Mouse (Mus musculus): ENCODE data around the gene Ston1. TPM values are rescaled to one million over a fixed set of nuclear protein-coding genes. Genes with fewer than 3 reads are reported as not detected.

Ston1 gene
- polyA plus RNA-seq, 2 experiments: 11.3 to 34.8 TPM

- no peak for TF ChIP-seq POLR2A (IDR thresholded peaks at IDR 0.05; ENCODE audit: borderline replicate concordance, extremely low read depth, insufficient read depth, insufficient read length)
- H3K4me3 ChIP-seq (replicated peaks; ENCODE audit: low read length): no peak overlapping the region
- H3K9ac ChIP-seq (ENCODE audit: low read depth, low read length, severe bottlenecking): no peak overlapping the region
- H3K27ac ChIP-seq (replicated peaks; ENCODE audit: low read depth, low read length): no peak overlapping the region
- DNase-seq (ENCODE audit: low spot score): no peak
- 66% methylated on average over 2 of the region's 2 CpGs for WGBS
- H3K27me3 ChIP-seq (ENCODE audit: control insufficient read depth, insufficient read depth, low read length): no peaks in the 10 kb centered on the region
- no peaks in the 10 kb centered on the region for H3K9me3 ChIP-seq (ENCODE audit: control insufficient read depth, low read length)
- ATAC-seq (ENCODE audit: low FRiP score, low read depth): no peak
- H3K4me1 ChIP-seq (ENCODE audit: control insufficient read depth, insufficient read depth, low read length): peaks cover 6% of the 10 kb centered on the region
- H3K36me3 ChIP-seq (ENCODE audit: control insufficient read depth, insufficient read depth, low read length): peaks cover 5% of the 10 kb centered on the region
- H3K4me2 ChIP-seq (replicated peaks; ENCODE audit: low read depth, low read length, severe bottlenecking): no peak overlapping the region
Measured at GRCm38 (mm10) chr17:88606056-88606455, 8.6 kb downstream of the Ston1 start.

- no peak for DNase-seq (ENCODE audit: low spot score)
- Histone ChIP-seq H3K4me3 (replicated peaks; ENCODE audit: low read length) (no peak overlapping the region), H3K4me2 (replicated peaks; ENCODE audit: low read depth, low read length, severe bottlenecking) (no peak overlapping the region), H3K9ac (ENCODE audit: low read depth, low read length, severe bottlenecking) (no peak overlapping the region), H3K27me3 (ENCODE audit: control insufficient read depth, insufficient read depth, low read length) (no peaks in the 10 kb centered on the region), H3K9me3 (ENCODE audit: control insufficient read depth, low read length) (no peaks in the 10 kb centered on the region), H3K27ac (replicated peaks; ENCODE audit: low read depth, low read length) (no peak overlapping the region), H3K4me1 (ENCODE audit: control insufficient read depth, insufficient read depth, low read length) (peaks cover 12% of the 10 kb centered on the region), H3K36me3 (ENCODE audit: control insufficient read depth, insufficient read depth, low read length) (no peaks in the 10 kb centered on the region)
- 84% methylated on average over 15 of the region's 15 CpGs for WGBS
- no peak for ATAC-seq (ENCODE audit: low FRiP score, low read depth)
- no peak for TF ChIP-seq POLR2A (IDR thresholded peaks at IDR 0.05; ENCODE audit: borderline replicate concordance, extremely low read depth, insufficient read depth, insufficient read length)
Measured at GRCm38 (mm10) chr17:88609361-88609760, 11.9 kb downstream of the Ston1 start.

GRCm38 (mm10) chr17:88611057-88611456 lies 13.6 kb downstream of the Ston1 start:
- Histone ChIP-seq H3K36me3 (ENCODE audit: control insufficient read depth, insufficient read depth, low read length) (no peaks in the 10 kb centered on the region), H3K27ac (replicated peaks; ENCODE audit: low read depth, low read length) (no peak overlapping the region), H3K4me3 (replicated peaks; ENCODE audit: low read length) (no peak overlapping the region), H3K4me1 (ENCODE audit: control insufficient read depth, insufficient read depth, low read length) (peaks cover 13% of the 10 kb centered on the region), H3K27me3 (ENCODE audit: control insufficient read depth, insufficient read depth, low read length) (no peaks in the 10 kb centered on the region), H3K9me3 (ENCODE audit: control insufficient read depth, low read length) (no peaks in the 10 kb centered on the region), H3K9ac (ENCODE audit: low read depth, low read length, severe bottlenecking) (no peak overlapping the region), H3K4me2 (replicated peaks; ENCODE audit: low read depth, low read length, severe bottlenecking) (no peak overlapping the region)
- no peak for ATAC-seq (ENCODE audit: low FRiP score, low read depth)
- TF ChIP-seq POLR2A (IDR thresholded peaks at IDR 0.05; ENCODE audit: borderline replicate concordance, extremely low read depth, insufficient read depth, insufficient read length): no peak
- 36% methylated on average over 2 of the region's 2 CpGs for whole genome bisulfite sequencing
- peak; percentile 21 for DNase-seq (ENCODE audit: low spot score)

GRCm38 (mm10) chr17:88613172-88613571 lies 15.7 kb downstream of the Ston1 start:
- no peak for ATAC-seq (ENCODE audit: low FRiP score, low read depth)
- H3K4me3 ChIP-seq (replicated peaks; ENCODE audit: low read length): no peak overlapping the region
- no peak overlapping the region for H3K9ac ChIP-seq (ENCODE audit: low read depth, low read length, severe bottlenecking)
- 66% methylated on average over 6 of the region's 6 CpGs for WGBS
- no peaks in the 10 kb centered on the region for H3K36me3 ChIP-seq (ENCODE audit: control insufficient read depth, insufficient read depth, low read length)
- no peak for TF ChIP-seq POLR2A (IDR thresholded peaks at IDR 0.05; ENCODE audit: borderline replicate concordance, extremely low read depth, insufficient read depth, insufficient read length)
- H3K4me1 ChIP-seq (ENCODE audit: control insufficient read depth, insufficient read depth, low read length): peaks cover 13% of the 10 kb centered on the region
- no peaks in the 10 kb centered on the region for H3K27me3 ChIP-seq (ENCODE audit: control insufficient read depth, insufficient read depth, low read length)
- no peak overlapping the region for H3K4me2 ChIP-seq (replicated peaks; ENCODE audit: low read depth, low read length, severe bottlenecking)
- no peak overlapping the region for H3K27ac ChIP-seq (replicated peaks; ENCODE audit: low read depth, low read length)
- no peaks in the 10 kb centered on the region for H3K9me3 ChIP-seq (ENCODE audit: control insufficient read depth, low read length)
- no peak for DNase-seq (ENCODE audit: low spot score)

GRCm38 (mm10) chr17:88613721-88614120 lies 16.2 kb downstream of the Ston1 start:
- WGBS: 91% methylated on average over 3 of the region's 3 CpGs
- no peaks in the 10 kb centered on the region for H3K36me3 ChIP-seq (ENCODE audit: control insufficient read depth, insufficient read depth, low read length)
- peaks cover 13% of the 10 kb centered on the region for H3K4me1 ChIP-seq (ENCODE audit: control insufficient read depth, insufficient read depth, low read length)
- no peak overlapping the region for H3K9ac ChIP-seq (ENCODE audit: low read depth, low read length, severe bottlenecking)
- no peaks in the 10 kb centered on the region for H3K9me3 ChIP-seq (ENCODE audit: control insufficient read depth, low read length)
- no peak for ATAC-seq (ENCODE audit: low FRiP score, low read depth)
- no peaks in the 10 kb centered on the region for H3K27me3 ChIP-seq (ENCODE audit: control insufficient read depth, insufficient read depth, low read length)
- no peak overlapping the region for H3K4me2 ChIP-seq (replicated peaks; ENCODE audit: low read depth, low read length, severe bottlenecking)
- DNase-seq (ENCODE audit: low spot score): no peak
- no peak for TF ChIP-seq POLR2A (IDR thresholded peaks at IDR 0.05; ENCODE audit: borderline replicate concordance, extremely low read depth, insufficient read depth, insufficient read length)
- no peak overlapping the region for H3K27ac ChIP-seq (replicated peaks; ENCODE audit: low read depth, low read length)
- no peak overlapping the region for H3K4me3 ChIP-seq (replicated peaks; ENCODE audit: low read length)

- no peaks in the 10 kb centered on the region for H3K9me3 ChIP-seq (ENCODE audit: control insufficient read depth, low read length)
- H3K4me3 ChIP-seq (replicated peaks; ENCODE audit: low read length): no peak overlapping the region
- H3K4me1 ChIP-seq (ENCODE audit: control insufficient read depth, insufficient read depth, low read length): peaks cover 13% of the 10 kb centered on the region
- H3K27me3 ChIP-seq (ENCODE audit: control insufficient read depth, insufficient read depth, low read length): no peaks in the 10 kb centered on the region
- H3K27ac ChIP-seq (replicated peaks; ENCODE audit: low read depth, low read length): no peak overlapping the region
- H3K36me3 ChIP-seq (ENCODE audit: control insufficient read depth, insufficient read depth, low read length): no peaks in the 10 kb centered on the region
- ATAC-seq (ENCODE audit: low FRiP score, low read depth) (no peak), DNase-seq (ENCODE audit: low spot score) (no peak)
- TF ChIP-seq POLR2A (IDR thresholded peaks at IDR 0.05; ENCODE audit: borderline replicate concordance, extremely low read depth, insufficient read depth, insufficient read length): no peak
- H3K4me2 ChIP-seq (replicated peaks; ENCODE audit: low read depth, low read length, severe bottlenecking): no peak overlapping the region
- WGBS: 55% methylated on average over 3 of the region's 3 CpGs
- no peak overlapping the region for H3K9ac ChIP-seq (ENCODE audit: low read depth, low read length, severe bottlenecking)
Measured at GRCm38 (mm10) chr17:88614234-88614633, 16.8 kb downstream of the Ston1 start.

All from limb, embryonic 14.5 days (tissue).